Mouse (Mus musculus) intestine, embryonic 16.5 days (tissue): Measurements from ENCODE around the gene Tmem107. TPM values are rescaled to one million over a fixed set of nuclear protein-coding genes. Genes with fewer than 3 reads are reported as not detected.
A peak's percentile ranks its signal among the peaks of the same experiment; 100 is the strongest.

Experiments used
- ATAC-seq: fragments of 200-750 bp; cut with Nextera tagmentation; 2 replicates; pipeline ENCODE4 v1.8.0; 2017; ENCODE audit warnings: moderate TSS enrichment, moderate library complexity
- H3K27ac ChIP-seq: fragments of 300-500 bp; sonication (generic); 2 replicates; pipeline ENCODE4 v1.5.1; 2014; ENCODE audit warnings: mild to moderate bottlenecking, low read length
- H3K27me3 ChIP-seq: fragments of 300-500 bp; sonication (generic); replicated peaks from 2 replicates; pipeline ENCODE4 v1.6.1; 2014; ENCODE audit warnings: low read length, control low read depth, mixed read lengths; ENCODE audit not compliant: control insufficient read depth, insufficient read depth
- H3K36me3 ChIP-seq: fragments of 300-500 bp; sonication (generic); 2 replicates; pipeline ENCODE4 v1.6.1; 2014; ENCODE audit warnings: low read length, control low read depth; ENCODE audit not compliant: control insufficient read depth, insufficient read depth
- H3K4me1 ChIP-seq: fragments of 300-500 bp; sonication (generic); 2 replicates; pipeline ENCODE4 v1.6.1; 2014; ENCODE audit warnings: low read length, control low read depth, mixed read lengths; ENCODE audit not compliant: control insufficient read depth, insufficient read depth
- H3K4me2 ChIP-seq: fragments of 300-500 bp; sonication (generic); 2 replicates; pipeline ENCODE4 v1.6.1; 2014; ENCODE audit warnings: low read depth, low read length, control low read depth
- H3K4me3 ChIP-seq: fragments of 300-500 bp; sonication (generic); 2 replicates; pipeline ENCODE4 v1.5.1; 2014; ENCODE audit warnings: mild to moderate bottlenecking, low read length
- H3K9ac ChIP-seq: fragments of 300-500 bp; sonication (generic); 2 replicates; pipeline ENCODE4 v1.6.1; 2014; ENCODE audit warnings: low read depth, low read length
- H3K9me3 ChIP-seq: fragments of 300-500 bp; sonication (generic); 2 replicates; pipeline ENCODE4 v1.6.1; 2016; ENCODE audit warnings: low read length, control low read depth; ENCODE audit not compliant: control insufficient read depth
- WGBS: fragments of 180-500 bp; shearing (Covaris S2); extraction: QIAGEN DNeasy Blood & Tissue Kit; methylation state at CpG from one replicate; pipeline ENCODE4 v1.1.7; 2014; 5-methylcytosine and 5-hydroxymethylcytosine counted together
- polyA plus RNA-seq: library from polyadenylated mRNA; unstranded; fragments of >200 nt; fragmentation: Nextera tagmentation; extraction: Ambion mirVana; gene quantifications from 2 replicates; pipeline ENCODE4 v1.2.1, GENCODE M21; 2015

The Tmem107 gene
- polyA plus RNA-seq, 1 experiment from 2014 or later: 44.8 TPM

GRCm38 (mm10) chr11:69072234-69072633 is 1.6 kb downstream of the Tmem107 start:
- Histone ChIP-seq H3K27ac (peak overlapping the region; percentile 72), H3K4me1 (peaks cover 29% of the 10 kb centered on the region), H3K9me3 (no peaks in the 10 kb centered on the region), H3K36me3 (no peaks in the 10 kb centered on the region), H3K4me2 (peak overlapping the region; percentile 58), H3K27me3 (no peaks in the 10 kb centered on the region), H3K9ac (no peak overlapping the region), H3K4me3 (peak overlapping the region; percentile 37; the same call in 1 of the 2 replicates)
- 80% methylated on average over 11 of the region's 11 CpGs for WGBS
- ATAC-seq: no peak

GRCm38 (mm10) chr11:69072666-69073064 is 2.1 kb downstream of the Tmem107 start:
- no peaks in the 10 kb centered on the region for H3K27me3 ChIP-seq
- H3K4me3 ChIP-seq: peak overlapping the region; percentile 37
- H3K4me2 ChIP-seq: peak overlapping the region; percentile 58
- no peak for ATAC-seq
- H3K9ac ChIP-seq: no peak overlapping the region
- peaks cover 25% of the 10 kb centered on the region for H3K4me1 ChIP-seq
- peak overlapping the region; percentile 72 for H3K27ac ChIP-seq
- WGBS: 6% methylated on average over 9 of the region's 9 CpGs
- H3K9me3 ChIP-seq: no peaks in the 10 kb centered on the region
- no peaks in the 10 kb centered on the region for H3K36me3 ChIP-seq

- WGBS: under 1% methylated on average over 14 of the region's 14 CpGs
- H3K27ac ChIP-seq: peak overlapping the region; percentile 86
- peak overlapping the region; percentile 58 for H3K4me2 ChIP-seq
- H3K36me3 ChIP-seq: no peaks in the 10 kb centered on the region
- no peaks in the 10 kb centered on the region for H3K27me3 ChIP-seq
- H3K4me3 ChIP-seq: peak overlapping the region; percentile 37
- H3K9ac ChIP-seq: peak overlapping the region; percentile 48
- ATAC-seq: peak; percentile 81
- peaks cover 23% of the 10 kb centered on the region for H3K4me1 ChIP-seq
- H3K9me3 ChIP-seq: no peaks in the 10 kb centered on the region
Observed at GRCm38 (mm10) chr11:69073065-69073888, 2.7 kb downstream of the Tmem107 start.

- H3K27ac ChIP-seq: peak overlapping the region; percentile 86
- H3K36me3 ChIP-seq: no peaks in the 10 kb centered on the region
- H3K4me3 ChIP-seq: no peak overlapping the region
- H3K27me3 ChIP-seq: no peaks in the 10 kb centered on the region
- no peak for ATAC-seq
- peaks cover 23% of the 10 kb centered on the region for H3K4me1 ChIP-seq
- H3K4me2 ChIP-seq: no peak overlapping the region
- WGBS: 35% methylated on average over 6 of the region's 6 CpGs
- peak overlapping the region; percentile 34 for H3K9ac ChIP-seq
- no peaks in the 10 kb centered on the region for H3K9me3 ChIP-seq
Observed at GRCm38 (mm10) chr11:69073951-69074775, 3.6 kb downstream of the Tmem107 start.

- Histone ChIP-seq H3K9me3 (no peaks in the 10 kb centered on the region), H3K4me2 (no peak overlapping the region), H3K4me3 (no peak overlapping the region), H3K27ac (no peak overlapping the region), H3K9ac (peak overlapping the region; percentile 34), H3K4me1 (peaks cover 23% of the 10 kb centered on the region), H3K27me3 (no peaks in the 10 kb centered on the region), H3K36me3 (no peaks in the 10 kb centered on the region)
- ATAC-seq: no peak
- WGBS: 51% methylated on average over 2 of the region's 2 CpGs
Observed at GRCm38 (mm10) chr11:69074776-69075069, 4.1 kb downstream of the Tmem107 start.

GRCm38 (mm10) chr11:69075764-69076479 is 5.3 kb downstream of the Tmem107 start:
- peaks cover 19% of the 10 kb centered on the region for H3K4me1 ChIP-seq
- no peaks in the 10 kb centered on the region for H3K9me3 ChIP-seq
- no peak overlapping the region for H3K27ac ChIP-seq
- 58% methylated on average over 8 of the region's 9 CpGs for WGBS
- no peaks in the 10 kb centered on the region for H3K36me3 ChIP-seq
- no peaks in the 10 kb centered on the region for H3K27me3 ChIP-seq
- no peak for ATAC-seq
- no peak overlapping the region for H3K4me2 ChIP-seq
- no peak overlapping the region for H3K4me3 ChIP-seq
- H3K9ac ChIP-seq: no peak overlapping the region

GRCm38 (mm10) chr11:69076572-69076971 is 6.0 kb downstream of the Tmem107 start:
- Histone ChIP-seq H3K4me2 (no peak overlapping the region), H3K4me1 (peaks cover 13% of the 10 kb centered on the region), H3K27me3 (no peaks in the 10 kb centered on the region), H3K4me3 (no peak overlapping the region), H3K9me3 (no peaks in the 10 kb centered on the region), H3K27ac (no peak overlapping the region), H3K36me3 (no peaks in the 10 kb centered on the region), H3K9ac (no peak overlapping the region)
- no peak for ATAC-seq
- 74% methylated on average over 5 of the region's 5 CpGs for WGBS

GRCm38 (mm10) chr11:69077316-69077715 is 6.7 kb downstream of the Tmem107 start:
- Histone ChIP-seq H3K9me3 (no peaks in the 10 kb centered on the region), H3K27me3 (no peaks in the 10 kb centered on the region), H3K27ac (no peak overlapping the region), H3K4me1 (peaks cover 11% of the 10 kb centered on the region; the same call in 1 of the 2 replicates), H3K36me3 (no peaks in the 10 kb centered on the region), H3K9ac (no peak overlapping the region), H3K4me3 (no peak overlapping the region), H3K4me2 (no peak overlapping the region)
- ATAC-seq: no peak
- 78% methylated on average over 9 of the region's 9 CpGs for WGBS

- H3K4me3 ChIP-seq: no peak overlapping the region
- H3K36me3 ChIP-seq: no peaks in the 10 kb centered on the region
- 61% methylated on average over 6 of the region's 6 CpGs for WGBS
- H3K27ac ChIP-seq: no peak overlapping the region
- H3K4me2 ChIP-seq: no peak overlapping the region
- no peak for ATAC-seq
- no peaks in the 10 kb centered on the region for H3K27me3 ChIP-seq
- peaks cover 7% of the 10 kb centered on the region; the same call in 1 of the 2 replicates for H3K4me1 ChIP-seq
- H3K9me3 ChIP-seq: no peaks in the 10 kb centered on the region
- no peak overlapping the region for H3K9ac ChIP-seq
Observed at GRCm38 (mm10) chr11:69078041-69078440, 7.4 kb downstream of the Tmem107 start.
